Mouse (Mus musculus) neural tube, embryonic 12.5 days (tissue): ENCODE data around the gene Lrrn4. TPM values are rescaled to one million over a fixed set of nuclear protein-coding genes. Genes with fewer than 3 reads are reported as not detected.
A peak's percentile ranks its signal among the peaks of the same experiment; 100 is the strongest.

ENCODE experiments used
- ATAC-seq: fragments of 200-750 bp; cut with Nextera tagmentation; 2 replicates; pipeline ENCODE4 v1.8.0; 2017; ENCODE audit warnings: low read depth, mild to moderate bottlenecking, moderate TSS enrichment, moderate library complexity; ENCODE audit not compliant: low FRiP score
- H3K27ac ChIP-seq: fragments of 300-500 bp; sonication (generic); 2 replicates; pipeline ENCODE4 v1.5.1; 2016
- H3K27me3 ChIP-seq: fragments of 300-500 bp; sonication (generic); replicated peaks from 2 replicates; pipeline ENCODE4 v1.6.1; 2016; ENCODE audit warnings: mild to moderate bottlenecking
- H3K36me3 ChIP-seq: fragments of 300-500 bp; sonication (generic); 2 replicates; pipeline ENCODE4 v1.6.1; 2016; ENCODE audit warnings: mild to moderate bottlenecking
- H3K4me1 ChIP-seq: fragments of 300-500 bp; sonication (generic); 2 replicates; pipeline ENCODE4 v1.6.1; 2016
- H3K4me2 ChIP-seq: fragments of 300-500 bp; sonication (generic); replicated peaks from 2 replicates; pipeline ENCODE4 v1.6.1; 2016; ENCODE audit warnings: mild to moderate bottlenecking
- H3K4me3 ChIP-seq: fragments of 300-500 bp; sonication (generic); 2 replicates; pipeline ENCODE4 v1.5.1; 2016
- H3K9ac ChIP-seq: fragments of 300-500 bp; sonication (generic); 2 replicates; pipeline ENCODE4 v1.6.1; 2016; ENCODE audit warnings: mild to moderate bottlenecking
- H3K9me3 ChIP-seq: fragments of 300-500 bp; sonication (generic); 2 replicates; pipeline ENCODE4 v1.6.1; 2016; ENCODE audit warnings: mild to moderate bottlenecking
- WGBS: fragments of 180-500 bp; shearing (Covaris S2); methylation state at CpG from one replicate; pipeline ENCODE4 v1.1.7; 2016; 5-methylcytosine and 5-hydroxymethylcytosine counted together
- polyA plus RNA-seq: library from polyadenylated mRNA; unstranded; fragments of >200 nt; fragmentation: Nextera tagmentation; extraction: Ambion mirVana; gene quantifications from 2 replicates; pipeline ENCODE4 v1.2.1, GENCODE M21; 2016

Gene Lrrn4
- polyA plus RNA-seq, 1 experiment from 2014 or later = 0.05 TPM

DNA sequence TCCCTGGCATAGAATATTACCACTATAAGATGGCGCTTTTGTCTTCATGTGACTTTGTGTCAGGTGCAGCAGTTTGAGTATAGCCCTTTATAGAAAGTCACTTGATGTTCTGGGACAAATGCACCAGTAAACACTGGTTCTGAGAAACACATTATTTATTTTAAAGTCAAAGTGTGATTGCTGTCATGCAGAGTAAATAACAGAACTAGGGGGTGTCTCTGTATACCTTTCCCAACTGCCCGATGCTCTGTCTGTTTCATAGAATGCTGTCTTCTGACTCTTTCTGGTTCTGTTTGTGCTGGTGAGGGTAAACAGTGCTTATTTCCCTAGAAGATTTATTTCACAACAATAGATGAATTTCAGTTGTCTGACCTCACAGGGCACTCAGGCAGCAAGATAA is 17.4 kb downstream of the Lrrn4 start:
- no peak for ATAC-seq
- 93% methylated on average over 2 of the region's 2 CpGs for WGBS
- Histone ChIP-seq H3K36me3 (peaks cover 25% of the 10 kb centered on the region), H3K4me2 (no peak overlapping the region), H3K4me1 (no peaks in the 10 kb centered on the region), H3K9ac (no peak overlapping the region), H3K27ac (no peak overlapping the region), H3K27me3 (no peaks in the 10 kb centered on the region), H3K4me3 (no peak overlapping the region), H3K9me3 (no peaks in the 10 kb centered on the region)

DNA sequence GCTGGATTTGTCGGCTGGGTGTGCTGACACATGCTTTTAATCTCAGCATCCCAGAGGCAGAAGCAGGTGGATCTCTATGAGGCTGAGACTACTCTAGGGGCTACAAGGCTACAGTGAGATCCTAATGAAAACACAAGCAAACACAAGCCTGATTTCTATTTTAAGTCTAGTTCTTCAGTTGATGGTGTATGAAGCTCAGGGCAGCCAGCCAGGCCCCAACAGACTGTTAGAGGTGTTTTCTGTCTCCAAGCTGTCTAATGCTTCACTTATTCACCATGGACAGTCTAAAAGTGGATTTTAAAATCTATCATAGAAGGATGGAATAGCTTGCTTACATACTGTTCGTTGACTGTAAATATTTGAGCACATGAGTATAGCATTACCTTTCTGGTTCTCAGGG is 19.2 kb downstream of the Lrrn4 start:
- ATAC-seq = no peak
- WGBS = 89% methylated on average over 2 of the region's 2 CpGs
- peaks cover 18% of the 10 kb centered on the region for H3K36me3 ChIP-seq
- H3K4me2 ChIP-seq = no peak overlapping the region
- H3K4me3 ChIP-seq = no peak overlapping the region
- no peak overlapping the region for H3K27ac ChIP-seq
- no peaks in the 10 kb centered on the region for H3K9me3 ChIP-seq
- H3K9ac ChIP-seq = no peak overlapping the region
- H3K4me1 ChIP-seq = no peaks in the 10 kb centered on the region
- H3K27me3 ChIP-seq = no peaks in the 10 kb centered on the region

DNA sequence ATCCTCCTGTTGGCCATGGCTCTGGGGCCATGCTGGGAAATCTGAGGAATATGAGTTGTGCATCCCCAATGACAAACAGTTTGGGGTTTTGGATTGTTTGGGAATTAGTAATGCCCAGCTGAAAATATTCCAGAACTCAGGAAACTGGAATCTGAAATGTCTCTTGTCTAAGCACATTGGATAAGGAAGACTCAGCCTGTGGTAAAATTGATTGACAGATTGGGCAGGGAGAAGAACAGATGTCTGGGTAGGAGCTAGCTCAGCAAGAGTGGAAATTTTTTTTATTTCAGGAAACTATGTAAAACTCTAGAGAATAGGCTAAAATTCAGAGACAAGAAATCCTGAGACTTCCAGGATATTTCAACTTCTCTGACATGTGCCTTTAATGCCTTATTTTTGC is 20.3 kb downstream of the Lrrn4 start:
- Histone ChIP-seq H3K9me3 (no peaks in the 10 kb centered on the region), H3K4me1 (no peaks in the 10 kb centered on the region), H3K9ac (no peak overlapping the region), H3K27ac (no peak overlapping the region), H3K4me2 (no peak overlapping the region), H3K36me3 (peaks cover 14% of the 10 kb centered on the region), H3K27me3 (no peaks in the 10 kb centered on the region), H3K4me3 (no peak overlapping the region)
- no peak for ATAC-seq

DNA sequence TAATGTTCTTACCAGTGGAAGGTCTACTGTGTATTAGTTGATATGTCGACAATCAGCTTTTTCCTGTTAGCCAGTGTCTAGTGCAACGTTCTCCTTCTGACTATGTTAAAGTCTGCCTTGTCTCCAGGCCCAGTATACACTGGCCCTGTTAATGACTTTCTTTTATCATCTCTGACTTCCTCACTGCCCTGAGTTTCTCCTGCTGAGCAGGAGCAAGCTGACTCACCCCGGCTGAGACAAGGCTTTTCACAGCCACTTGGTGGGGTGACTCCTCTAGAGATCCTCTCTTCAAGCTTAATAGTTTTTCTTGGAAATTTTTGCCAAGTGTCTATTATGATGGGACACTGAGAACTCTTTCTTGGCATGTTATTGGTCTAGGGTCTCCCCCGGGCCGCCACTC is 24.4 kb downstream of the Lrrn4 start:
- Histone ChIP-seq H3K4me1 (no peaks in the 10 kb centered on the region), H3K9me3 (no peaks in the 10 kb centered on the region), H3K27me3 (no peaks in the 10 kb centered on the region), H3K27ac (no peak overlapping the region), H3K4me2 (no peak overlapping the region), H3K9ac (no peak overlapping the region), H3K4me3 (no peak overlapping the region), H3K36me3 (peaks cover 15% of the 10 kb centered on the region; the same call in 1 of the 2 replicates)
- 82% methylated on average over 5 of the region's 5 CpGs for WGBS
- ATAC-seq = no peak

DNA sequence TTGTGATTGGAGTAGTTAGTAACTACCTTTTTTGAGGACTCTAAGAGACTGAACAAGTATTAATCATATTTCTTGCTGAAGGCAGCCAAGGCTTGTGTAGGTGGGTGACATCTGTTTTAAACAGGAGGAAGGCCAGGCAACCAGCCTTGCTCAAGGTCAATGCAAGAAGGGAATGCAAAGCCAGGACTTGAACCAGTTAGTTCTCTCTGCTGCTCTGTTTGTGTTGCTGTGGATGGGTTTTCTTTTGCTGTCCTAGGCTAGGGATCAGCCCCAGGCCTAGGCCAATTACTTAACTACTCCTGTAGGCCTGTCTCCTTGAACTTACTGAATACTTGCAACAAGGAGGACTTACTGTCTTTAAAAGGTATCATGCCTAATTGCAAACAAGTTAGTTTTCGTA is 27.6 kb downstream of the Lrrn4 start:
- Histone ChIP-seq H3K4me2 (no peak overlapping the region), H3K27me3 (no peaks in the 10 kb centered on the region), H3K9ac (no peak overlapping the region), H3K4me1 (peaks cover 3% of the 10 kb centered on the region), H3K4me3 (no peak overlapping the region), H3K9me3 (no peaks in the 10 kb centered on the region), H3K27ac (no peak overlapping the region), H3K36me3 (peaks cover 26% of the 10 kb centered on the region)
- no peak for ATAC-seq
- 89% methylated on average over 1 of the region's 1 CpGs for WGBS

DNA sequence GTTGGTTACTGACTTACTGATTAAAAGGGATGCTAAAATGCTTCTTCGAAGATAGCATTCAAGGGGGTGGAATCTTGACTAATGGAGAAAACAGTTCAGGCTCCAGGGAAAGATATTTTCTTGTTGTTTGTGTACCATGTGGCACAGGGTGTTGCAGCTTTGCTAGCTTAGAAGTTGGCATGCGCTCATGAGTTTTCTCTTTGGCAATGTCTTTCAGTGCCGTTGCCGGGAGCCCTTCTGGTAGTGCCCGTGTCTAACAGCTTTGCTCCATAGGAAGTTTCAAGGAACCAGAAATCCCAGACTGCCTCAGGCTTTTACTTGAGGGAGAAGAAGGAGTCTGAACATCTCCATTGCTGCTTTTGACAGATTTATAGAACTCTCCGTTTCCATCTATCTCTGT is 31.6 kb downstream of the Lrrn4 start:
- Histone ChIP-seq H3K27me3 (no peaks in the 10 kb centered on the region), H3K4me3 (no peak overlapping the region), H3K4me1 (peaks cover 10% of the 10 kb centered on the region), H3K4me2 (no peak overlapping the region), H3K9ac (no peak overlapping the region), H3K9me3 (no peaks in the 10 kb centered on the region), H3K36me3 (peaks cover 23% of the 10 kb centered on the region), H3K27ac (no peak overlapping the region)
- 90% methylated on average over 6 of the region's 6 CpGs for WGBS
- no peak for ATAC-seq

DNA sequence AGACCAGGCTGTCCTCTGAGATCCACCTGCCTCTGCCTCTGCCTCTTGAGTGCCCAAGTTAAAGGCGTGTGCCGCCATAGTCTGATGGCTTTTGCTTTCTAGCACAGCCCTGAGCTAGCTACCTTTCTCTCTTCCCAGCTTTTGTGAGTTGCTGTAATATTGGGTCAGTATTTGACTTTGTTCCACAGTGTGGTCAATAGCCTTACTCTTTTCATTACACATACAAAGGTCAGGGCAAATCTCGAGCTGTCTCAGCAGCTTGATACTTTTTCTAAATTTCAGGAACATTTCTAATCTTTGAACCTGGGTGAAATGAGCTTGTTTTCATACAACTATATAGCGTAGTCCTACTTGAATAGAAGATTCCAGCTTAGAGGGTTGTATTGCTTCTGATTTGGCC is 32.3 kb downstream of the Lrrn4 start:
- ATAC-seq = no peak
- H3K4me1 ChIP-seq = peaks cover 10% of the 10 kb centered on the region
- peak overlapping the region; percentile 77 for H3K4me2 ChIP-seq
- 94% methylated on average over 4 of the region's 4 CpGs for WGBS
- no peak overlapping the region for H3K9ac ChIP-seq
- H3K27ac ChIP-seq = no peak overlapping the region
- H3K4me3 ChIP-seq = no peak overlapping the region
- no peaks in the 10 kb centered on the region for H3K9me3 ChIP-seq
- H3K27me3 ChIP-seq = no peaks in the 10 kb centered on the region
- peaks cover 20% of the 10 kb centered on the region for H3K36me3 ChIP-seq

DNA sequence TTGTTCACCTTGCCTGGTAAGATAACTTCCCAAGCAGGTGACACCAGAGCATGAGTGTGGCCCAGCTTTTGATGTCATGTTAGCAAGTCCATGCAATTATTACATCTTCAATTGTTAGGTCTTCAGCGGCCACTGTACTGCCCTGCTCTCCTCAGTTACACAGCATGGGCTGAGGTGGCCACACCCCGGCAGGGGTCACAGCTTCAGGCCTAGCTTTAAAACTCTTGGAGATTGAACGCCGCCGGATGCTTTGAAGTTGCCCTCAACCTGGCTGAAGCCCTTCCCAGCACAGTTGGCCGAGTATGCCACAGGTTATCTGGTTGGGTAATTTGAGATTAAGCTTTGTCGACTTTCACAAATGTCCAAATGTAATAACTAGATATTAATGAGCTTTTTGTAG is 33.1 kb downstream of the Lrrn4 start:
- Histone ChIP-seq H3K4me1 (peaks cover 10% of the 10 kb centered on the region), H3K27me3 (no peaks in the 10 kb centered on the region), H3K36me3 (peaks cover 20% of the 10 kb centered on the region), H3K27ac (no peak overlapping the region), H3K9me3 (no peaks in the 10 kb centered on the region), H3K9ac (peak overlapping the region; percentile 93; the same call in 1 of the 2 replicates), H3K4me3 (peak overlapping the region; percentile 95), H3K4me2 (peak overlapping the region; percentile 77)
- ATAC-seq = no peak
- 24% methylated on average over 7 of the region's 7 CpGs for WGBS

DNA sequence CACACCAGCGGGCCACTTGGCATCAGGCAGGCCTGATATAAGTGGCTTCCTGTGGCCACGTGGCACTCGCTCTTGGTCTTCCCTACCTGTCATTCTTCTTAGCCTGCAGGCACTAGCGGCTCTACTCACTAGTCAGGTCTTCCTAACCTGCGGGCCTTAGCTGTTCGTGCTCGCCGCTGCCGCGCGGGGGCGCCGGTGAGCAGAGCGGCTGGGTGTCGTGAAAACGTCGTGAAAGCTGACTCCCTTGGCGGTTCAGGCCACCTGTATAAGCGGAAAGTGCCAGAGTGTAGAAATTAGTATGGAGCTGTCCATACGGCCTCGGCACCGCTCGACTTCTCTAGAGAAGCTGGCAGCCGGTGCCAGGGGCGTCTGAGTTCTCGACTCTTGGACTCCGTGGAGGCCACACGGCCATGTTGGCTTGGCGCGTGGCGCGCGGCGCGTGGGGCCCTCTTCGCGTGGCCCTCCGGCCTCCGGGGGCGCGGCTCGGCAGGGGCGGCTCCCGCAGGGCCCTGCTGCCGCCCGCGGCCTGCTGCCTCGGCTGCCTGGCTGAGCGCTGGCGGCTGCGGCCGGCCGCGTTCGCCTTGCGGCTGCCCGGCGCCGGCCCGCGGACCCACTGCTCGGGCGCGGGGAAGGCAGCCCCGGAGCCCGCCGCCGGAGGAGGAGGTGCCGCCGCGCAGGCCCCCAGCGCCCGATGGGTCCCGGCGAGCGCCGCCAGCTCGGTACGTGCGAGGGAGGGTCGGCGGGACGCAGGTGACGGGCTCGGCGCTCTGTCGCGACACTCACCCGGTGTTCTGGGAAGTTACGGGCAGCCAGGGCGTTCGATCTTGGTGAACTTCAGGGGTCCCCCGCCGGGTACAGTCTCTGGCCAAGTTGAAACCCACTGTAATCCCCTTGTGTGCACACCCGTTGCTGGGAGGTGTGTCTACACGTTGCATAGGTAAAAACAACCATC is 34.0 kb downstream of the Lrrn4 start, which contains the start of gene Crls1:
Crls1 (plus strand) TSS at position 260 of the 952 bp plus-strand sequence.
- under 1% methylated on average over 88 of the region's 96 CpGs for WGBS

DNA sequence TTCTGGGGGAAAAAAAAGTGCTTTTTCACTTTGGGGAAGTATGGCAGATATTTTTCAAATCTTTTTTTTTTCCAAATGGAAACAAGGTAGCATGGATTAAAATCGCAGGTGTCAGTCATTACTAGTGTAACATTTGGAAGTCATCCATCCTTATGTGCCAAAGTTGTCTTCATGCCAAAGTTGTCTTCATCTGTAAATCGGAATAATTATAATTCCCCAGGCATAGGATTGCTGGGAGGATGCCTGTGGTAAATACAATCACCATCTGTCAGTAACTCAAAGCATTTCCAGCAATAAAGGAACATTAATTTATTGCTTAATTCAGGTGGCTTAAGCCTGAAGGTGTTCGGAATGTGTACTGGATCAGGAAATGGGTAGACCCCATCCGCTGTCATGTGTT is 39.6 kb downstream of the Lrrn4 start:
- 92% methylated on average over 4 of the region's 4 CpGs for WGBS
- Histone ChIP-seq H3K4me1 (no peaks in the 10 kb centered on the region), H3K9me3 (no peaks in the 10 kb centered on the region), H3K4me2 (no peak overlapping the region), H3K4me3 (no peak overlapping the region), H3K27me3 (no peaks in the 10 kb centered on the region), H3K36me3 (peaks cover 6% of the 10 kb centered on the region; the same call in 1 of the 2 replicates), H3K27ac (no peak overlapping the region), H3K9ac (no peak overlapping the region)
- no peak for ATAC-seq

More for the DNA sequence above, 34.0 kb downstream of the Lrrn4 start, which contains the start of gene Crls1:
- no peaks in the 10 kb centered on the region for H3K9me3 ChIP-seq
- peak within 1 kb of the TSS; percentile 77 for H3K4me2 ChIP-seq
- H3K27me3 ChIP-seq = no peaks in the 10 kb centered on the region
- ATAC-seq = peak; percentile 95
- peak within 1 kb of the TSS; percentile 42; the same call in 1 of the 2 replicates for H3K27ac ChIP-seq
- H3K4me3 ChIP-seq = peak within 1 kb of the TSS; percentile 95
- peaks cover 10% of the 10 kb centered on the region for H3K4me1 ChIP-seq
- H3K9ac ChIP-seq = peak within 1 kb of the TSS; percentile 93
- H3K36me3 ChIP-seq = peaks cover 14% of the 10 kb centered on the region
